Comparison of ENCODE assay signal across 10 mouse cellular contexts in genomic region chr19:34598341-34598740, GRCm38 (mm10). TPM values are rescaled to one million over a fixed set of nuclear protein-coding genes. Genes with fewer than 3 reads are reported as not detected.
DNase-seq lines count a peak whose midpoint lies in the region; ATAC-seq and TF ChIP-seq lines count a peak whose summit lies in the region.
"Had no signal": no experiment of that assay in that cellular context is flagged by ENCODE, and none has a peak within 500 bp of the region (broad histone marks: within the 10 kb centered on the region; RNA-seq: fewer than 3 reads in every experiment).

No protein-coding gene starts in this region.

- H3K9ac ChIP-seq in heart, embryonic 14.5 days (ENCODE audit: low read length): no peak overlapping the region
- no peak overlapping the region for H3K9ac ChIP-seq in intestine, postnatal 0 days (ENCODE audit: low read depth, low read length)

- peak; percentile 32 for DNase-seq in gastrocnemius, adult 2 months
- no peak for DNase-seq in gastrocnemius, postnatal 4 days (ENCODE audit: low spot score in 2 of 2)
- peak; percentile 57 to 66 for DNase-seq in right cerebral cortex, postnatal 10 days (ENCODE audit: low spot score in 2 of 2)
- no peak for DNase-seq in right cerebral cortex, postnatal 14 days
- DNase-seq in lung, postnatal 25 days (ENCODE audit: low spot score): peak; percentile 80
- no peak for DNase-seq in liver

- peaks cover 5 to 12% of the 10 kb centered on the region in 2 experiments; a peak in 2 of 4 replicates for H3K4me1 ChIP-seq in heart, embryonic 14.5 days (ENCODE audit: control insufficient read depth in 2 of 2, insufficient read depth in 2 of 2, low read length in 2 of 2)
- no peaks in the 10 kb centered on the region for H3K4me1 ChIP-seq in intestine, postnatal 0 days (replicated peaks; ENCODE audit: control insufficient read depth, insufficient read depth, low read length)

- no peak for TF ChIP-seq CTCF in gastrocnemius, adult 2 months (IDR thresholded peaks at IDR 0.05)
- TF ChIP-seq CTCF in intestine, postnatal 0 days (IDR thresholded peaks at IDR 0.05; ENCODE audit: low read depth): no peak

- H3K27me3 ChIP-seq in heart, embryonic 14.5 days (ENCODE audit: control insufficient read depth, insufficient read depth, low read length): no peaks in the 10 kb centered on the region
- no peaks in the 10 kb centered on the region for H3K27me3 ChIP-seq in intestine, postnatal 0 days (replicated peaks; ENCODE audit: control insufficient read depth, insufficient read depth, low read length)

- no peak overlapping the region for H3K4me3 ChIP-seq in gastrocnemius, adult 2 months
- no peak overlapping the region for H3K4me3 ChIP-seq in heart, embryonic 14.5 days (ENCODE audit: control insufficient read depth in 1 of 2, insufficient read depth in 1 of 2, low read depth in 1 of 2, low read length in 2 of 2)
- no peak overlapping the region for H3K4me3 ChIP-seq in intestine, postnatal 0 days (ENCODE audit: low read depth, low read length)

- 64% methylated on average over 2 of the region's 2 CpGs for WGBS in heart, embryonic 14.5 days
- 90% methylated on average over 2 of the region's 2 CpGs for WGBS in intestine, postnatal 0 days

- no peaks in the 10 kb centered on the region for H3K9me3 ChIP-seq in heart, embryonic 14.5 days (ENCODE audit: control insufficient read depth, low read length)
- H3K9me3 ChIP-seq in intestine, postnatal 0 days (ENCODE audit: control insufficient read depth): no peaks in the 10 kb centered on the region
- H3K9me3 ChIP-seq: G1E had no signal

- intact Hi-C loops in gastrocnemius, adult 2 months (cut with DNase I): no loop called here

- H3K36me3 ChIP-seq in heart, embryonic 14.5 days (ENCODE audit: control insufficient read depth, insufficient read depth, low read length): no peaks in the 10 kb centered on the region
- no peaks in the 10 kb centered on the region for H3K36me3 ChIP-seq in intestine, postnatal 0 days (ENCODE audit: control insufficient read depth, insufficient read depth)
- H3K36me3 ChIP-seq: G1E had no signal

- ATAC-seq in heart, embryonic 14.5 days (ENCODE audit: insufficient number of reproducible peaks, insufficient read depth, low FRiP score, low read depth): peak; percentile 19; the same call in 1 of the 2 replicates
- ATAC-seq in intestine, postnatal 0 days: no peak

- H3K27ac ChIP-seq in gastrocnemius, adult 2 months: no peak overlapping the region
- no peak overlapping the region for H3K27ac ChIP-seq in heart, embryonic 14.5 days (replicated peaks in 1 of 2; ENCODE audit: control insufficient read depth in 1 of 2, insufficient read depth in 1 of 2, low read depth in 2 of 2, low read length in 2 of 2)
- H3K27ac ChIP-seq in intestine, postnatal 0 days (ENCODE audit: low read depth, low read length): no peak overlapping the region
- H3K27ac ChIP-seq: macrophage had no signal

- no peak overlapping the region for H3K4me2 ChIP-seq in heart, embryonic 14.5 days (ENCODE audit: low read length)
- no peak overlapping the region for H3K4me2 ChIP-seq in intestine, postnatal 0 days (replicated peaks; ENCODE audit: low read depth)

RNA-seq across cellular contexts. Expression of gene Ifit1bl1, which starts 3.4 kb away (rescaled TPM):
- total RNA-seq in gastrocnemius, adult 2 months (2021): not detected
- total RNA-seq in gastrocnemius, postnatal 4 days (2021): under 1 TPM in 1 of 2 experiments, not detected in 1; 0.44 TPM
- 2.3 and 2.6 TPM in 2 replicates for polyA plus RNA-seq in heart, embryonic 14.5 days (2014; fragmentation: Nextera tagmentation; extraction: Ambion mirVana)
- 18.8 and 19.4 TPM in 2 replicates for polyA plus RNA-seq in intestine, postnatal 0 days (2015; fragmentation: Nextera tagmentation; extraction: Ambion mirVana)
- polyA plus RNA-seq: G1E had no signal

RNA-seq across cellular contexts. Expression of gene Ifit3b, which starts 9.4 kb away (rescaled TPM):
- under 1 TPM; 0.56 to 0.95 TPM for total RNA-seq in gastrocnemius, adult 2 months (2021)
- total RNA-seq in gastrocnemius, postnatal 4 days (2021): under 1 TPM; 0.34 to 0.37 TPM
- 0.30 and 0.54 TPM in 2 replicates for polyA plus RNA-seq in heart, embryonic 14.5 days (2014; fragmentation: Nextera tagmentation; extraction: Ambion mirVana)
- 2.2 and 2.3 TPM in 2 replicates for polyA plus RNA-seq in intestine, postnatal 0 days (2015; fragmentation: Nextera tagmentation; extraction: Ambion mirVana)
- total RNA-seq: G1E had no signal
- polyA plus RNA-seq: G1E had no signal

RNA-seq across cellular contexts. Expression of gene Ifit3, which starts 15.0 kb away (rescaled TPM):
- under 1 TPM; 0.64 to 0.86 TPM for total RNA-seq in gastrocnemius, adult 2 months (2021)
- 1 to 10 TPM in 1 of 2 experiments, under 1 TPM in 1; 0.65 to 1.3 TPM for total RNA-seq in gastrocnemius, postnatal 4 days (2021)
- polyA plus RNA-seq in heart, embryonic 14.5 days (2014; fragmentation: Nextera tagmentation; extraction: Ambion mirVana): 1.2 and 1.7 TPM in 2 replicates
- 43.5 and 50.2 TPM in 2 replicates for polyA plus RNA-seq in intestine, postnatal 0 days (2015; fragmentation: Nextera tagmentation; extraction: Ambion mirVana)
- polyA plus RNA-seq: G1E had no signal

RNA-seq across cellular contexts. Expression of gene Ifit1bl2, which starts 42.2 kb away (rescaled TPM):
- total RNA-seq in gastrocnemius, adult 2 months (2021): under 1 TPM in 1 of 2 experiments, not detected in 1; 0.11 TPM
- total RNA-seq in gastrocnemius, postnatal 4 days (2021): under 1 TPM in 1 of 2 experiments, not detected in 1; 0.10 TPM
- polyA plus RNA-seq in heart, embryonic 14.5 days (2014; fragmentation: Nextera tagmentation; extraction: Ambion mirVana): 1.0 and 1.1 TPM in 2 replicates
- 128 and 134 TPM in 2 replicates for polyA plus RNA-seq in intestine, postnatal 0 days (2015; fragmentation: Nextera tagmentation; extraction: Ambion mirVana)
- polyA plus RNA-seq: G1E had no signal

RNA-seq across cellular contexts. Expression of gene Ifit1, which starts 42.3 kb away (rescaled TPM):
- total RNA-seq in gastrocnemius, adult 2 months (2021): under 1 TPM; 0.33 to 0.47 TPM
- under 1 TPM; 0.13 to 0.42 TPM for total RNA-seq in gastrocnemius, postnatal 4 days (2021)
- polyA plus RNA-seq in heart, embryonic 14.5 days (2014; fragmentation: Nextera tagmentation; extraction: Ambion mirVana): 0.43 and 1.1 TPM in 2 replicates
- 87.0 and 90.6 TPM in 2 replicates for polyA plus RNA-seq in intestine, postnatal 0 days (2015; fragmentation: Nextera tagmentation; extraction: Ambion mirVana)
- polyA plus RNA-seq: G1E had no signal

Comparison
In these comparisons a context has a peak if more than half of its experiments do, and no peak if none do; other contexts are left out.
1. DNase-seq: peak in gastrocnemius, adult 2 months (single experiment), right cerebral cortex, postnatal 10 days (2 of 2) and lung, postnatal 25 days (single experiment); none in gastrocnemius, postnatal 4 days (0 of 2), right cerebral cortex, postnatal 14 days (single experiment) and liver (single experiment).